ENCODE assay signal across 19 mouse cellular contexts in genomic region chr8:115362518-115362917, GRCm38 (mm10).
DNase-seq lines count a peak whose midpoint lies in the region; ATAC-seq lines count a peak whose summit lies in the region.
"Had no signal": no experiment of that assay in that cellular context is flagged by ENCODE, and none has a peak within 500 bp of the region (broad histone marks: within the 10 kb centered on the region; RNA-seq: fewer than 3 reads in every experiment).

No protein-coding gene starts in this region.

- H3K36me3 ChIP-seq in megakaryocyte, embryonic 14.5 days (replicated peaks; ENCODE audit: low read length): no peaks in the 10 kb centered on the region
- H3K36me3 ChIP-seq in limb, embryonic 12.5 days: no peaks in the 10 kb centered on the region
- no peaks in the 10 kb centered on the region for H3K36me3 ChIP-seq in heart, embryonic 12.5 days
- no peaks in the 10 kb centered on the region for H3K36me3 ChIP-seq in midbrain, embryonic 16.5 days (ENCODE audit: control insufficient read depth, insufficient read depth, low read length)
- H3K36me3 ChIP-seq: embryonic facial prominence, embryonic 10.5 days; forebrain, embryonic 15.5 days; liver, embryonic 12.5 days; lung, embryonic 15.5 days had no signal

- no peak overlapping the region for H3K4me2 ChIP-seq in limb, embryonic 12.5 days
- no peak overlapping the region for H3K4me2 ChIP-seq in heart, embryonic 12.5 days
- no peak overlapping the region for H3K4me2 ChIP-seq in midbrain, embryonic 16.5 days (ENCODE audit: low read length)
- H3K4me2 ChIP-seq: forebrain, embryonic 15.5 days; heart, embryonic 11.5 days; liver, embryonic 12.5 days; lung, embryonic 15.5 days had no signal

- 3% methylated on average over 7 of the region's 7 CpGs for WGBS in limb, embryonic 12.5 days
- 53% methylated on average over 7 of the region's 7 CpGs for WGBS in heart, embryonic 12.5 days
- 65% methylated on average over 7 of the region's 7 CpGs for WGBS in midbrain, embryonic 16.5 days

- peak; percentile 6 for DNase-seq in adrenal gland, adult 2 months
- no peak for DNase-seq in adrenal gland, adult 18-20 months (ENCODE audit: low spot score in 2 of 2)
- no peak for DNase-seq in lung, postnatal 14 days
- DNase-seq: cerebellum, adult 2 months; kidney, adult 8-10 months; thymus, postnatal 25 days had no signal

- H3K9ac ChIP-seq in limb, embryonic 12.5 days (replicated peaks): no peak overlapping the region
- H3K9ac ChIP-seq in heart, embryonic 12.5 days: no peak overlapping the region
- no peak overlapping the region for H3K9ac ChIP-seq in midbrain, embryonic 16.5 days (ENCODE audit: low read depth, low read length)
- H3K9ac ChIP-seq: forebrain, embryonic 15.5 days; liver, embryonic 12.5 days; lung, embryonic 15.5 days had no signal

- H3K27ac ChIP-seq in limb, embryonic 12.5 days: no peak overlapping the region
- no peak overlapping the region for H3K27ac ChIP-seq in heart, embryonic 12.5 days (ENCODE audit: poor library complexity, severe bottlenecking)
- H3K27ac ChIP-seq in midbrain, embryonic 16.5 days (ENCODE audit: low read length): no peak overlapping the region
- H3K27ac ChIP-seq: embryonic facial prominence, embryonic 10.5 days; forebrain, embryonic 15.5 days; layer of hippocampus, adult 2 months; liver, embryonic 12.5 days; lung, embryonic 15.5 days; stomach, postnatal 0 days had no signal

- H3K4me3 ChIP-seq in megakaryocyte, embryonic 14.5 days (replicated peaks): peak overlapping the region; percentile 24
- no peak overlapping the region for H3K4me3 ChIP-seq in limb, embryonic 12.5 days (replicated peaks)
- no peak overlapping the region for H3K4me3 ChIP-seq in heart, embryonic 12.5 days
- no peak overlapping the region for H3K4me3 ChIP-seq in midbrain, embryonic 16.5 days (ENCODE audit: low read depth, low read length)
- H3K4me3 ChIP-seq: embryonic facial prominence, embryonic 10.5 days; erythroblast, embryonic 14.5 days; forebrain, embryonic 15.5 days; layer of hippocampus, adult 2 months; liver, embryonic 12.5 days; lung, embryonic 15.5 days had no signal

- ATAC-seq in megakaryocyte, adult 5-6 weeks (ENCODE audit: poor library complexity, severe bottlenecking): no peak
- peak; percentile 58; the same call in 1 of the 2 replicates for ATAC-seq in limb, embryonic 12.5 days (ENCODE audit: insufficient number of reproducible peaks, insufficient read depth, low FRiP score, low TSS enrichment, low read depth)
- ATAC-seq in heart, embryonic 12.5 days (ENCODE audit: insufficient number of reproducible peaks, low FRiP score): no peak
- no peak for ATAC-seq in midbrain, embryonic 16.5 days
- ATAC-seq: forebrain, embryonic 15.5 days; liver, embryonic 12.5 days had no signal

- H3K9me3 ChIP-seq in megakaryocyte, embryonic 14.5 days: peaks cover 42% of the 10 kb centered on the region
- peaks cover 5% of the 10 kb centered on the region; the same call in 1 of the 2 replicates for H3K9me3 ChIP-seq in limb, embryonic 12.5 days
- no peaks in the 10 kb centered on the region for H3K9me3 ChIP-seq in heart, embryonic 12.5 days (replicated peaks)
- H3K9me3 ChIP-seq in midbrain, embryonic 16.5 days (replicated peaks; ENCODE audit: control insufficient read depth, low read length, poor library complexity, severe bottlenecking): no peaks in the 10 kb centered on the region
- H3K9me3 ChIP-seq: forebrain, embryonic 15.5 days; liver, embryonic 12.5 days; lung, embryonic 15.5 days had no signal

- H3K27me3 ChIP-seq in megakaryocyte, embryonic 14.5 days (replicated peaks): no peaks in the 10 kb centered on the region
- peaks cover 13% of the 10 kb centered on the region; the same call in 1 of the 2 replicates for H3K27me3 ChIP-seq in limb, embryonic 12.5 days
- 0 out of 2 replicates have a peak, but pooled peaks cover 6% of the 10 kb centered on the region for H3K27me3 ChIP-seq in heart, embryonic 12.5 days (replicated peaks)
- H3K27me3 ChIP-seq in midbrain, embryonic 16.5 days (ENCODE audit: control insufficient read depth, insufficient read depth, low read depth, low read length): no peaks in the 10 kb centered on the region
- H3K27me3 ChIP-seq: forebrain, embryonic 15.5 days; liver, embryonic 12.5 days; lung, embryonic 15.5 days had no signal

- no peaks in the 10 kb centered on the region for H3K4me1 ChIP-seq in megakaryocyte, embryonic 14.5 days
- H3K4me1 ChIP-seq in limb, embryonic 12.5 days (replicated peaks): peaks cover 40% of the 10 kb centered on the region
- peaks cover 5% of the 10 kb centered on the region for H3K4me1 ChIP-seq in heart, embryonic 12.5 days (replicated peaks)
- H3K4me1 ChIP-seq in midbrain, embryonic 16.5 days (ENCODE audit: control insufficient read depth, insufficient read depth, low read length): no peaks in the 10 kb centered on the region
- H3K4me1 ChIP-seq: liver, embryonic 12.5 days had no signal
